Mouse (Mus musculus) kidney, embryonic 15.5 days (tissue): Measurements from ENCODE around the gene Zfand6. TPM values are rescaled to one million over a fixed set of nuclear protein-coding genes. Genes with fewer than 3 reads are reported as not detected.

Experiments
- ATAC-seq: fragments of 200-750 bp; cut with Nextera tagmentation; replicated peaks from 2 replicates; pipeline ENCODE4 v1.8.0; 2017; ENCODE audit warnings: moderate TSS enrichment; ENCODE audit not compliant: low FRiP score
- H3K27ac ChIP-seq: fragments of 300-500 bp; sonication (generic); 2 replicates; pipeline ENCODE4 v1.5.1; 2015; ENCODE audit warnings: mild to moderate bottlenecking, inconsistent platforms
- H3K27me3 ChIP-seq: fragments of 300-500 bp; sonication (generic); 2 replicates; pipeline ENCODE4 v1.6.1; 2015; ENCODE audit warnings: inconsistent platforms
- H3K36me3 ChIP-seq: fragments of 300-500 bp; sonication (generic); 2 replicates; pipeline ENCODE4 v1.6.1; 2015; ENCODE audit warnings: inconsistent platforms
- H3K4me1 ChIP-seq: fragments of 300-500 bp; sonication (generic); 2 replicates; pipeline ENCODE4 v1.6.1; 2015; ENCODE audit warnings: inconsistent platforms
- H3K4me2 ChIP-seq: fragments of 300-500 bp; sonication (generic); 2 replicates; pipeline ENCODE4 v1.6.1; 2015; ENCODE audit warnings: moderate library complexity, mild to moderate bottlenecking, inconsistent platforms
- H3K4me3 ChIP-seq: fragments of 300-500 bp; sonication (generic); replicated peaks from 2 replicates; pipeline ENCODE4 v1.5.1; 2015; ENCODE audit warnings: mild to moderate bottlenecking, inconsistent platforms
- H3K9ac ChIP-seq: fragments of 300-500 bp; sonication (generic); 2 replicates; pipeline ENCODE4 v1.6.1; 2015; ENCODE audit warnings: mild to moderate bottlenecking, inconsistent platforms
- H3K9me3 ChIP-seq: fragments of 300-500 bp; sonication (generic); replicated peaks from 2 replicates; pipeline ENCODE4 v1.6.1; 2016; ENCODE audit warnings: inconsistent platforms
- WGBS: fragments of 180-500 bp; shearing (Covaris S2); methylation state at CpG from one replicate; pipeline ENCODE4 v1.1.7; 2015; ENCODE audit warnings: mixed read lengths; 5-methylcytosine and 5-hydroxymethylcytosine counted together
- polyA plus RNA-seq: library from polyadenylated mRNA; unstranded; fragments of >200 nt; fragmentation: Nextera tagmentation; extraction: Ambion mirVana; gene quantifications from 2 replicates; pipeline ENCODE4 v1.2.1, GENCODE M21; 2015

Gene Zfand6
- polyA plus RNA-seq, 1 experiment from 2014 or later, result 169 TPM

- H3K9ac ChIP-seq, result no peak overlapping the region
- peaks cover 4% of the 10 kb centered on the region; the same call in 1 of the 2 replicates for H3K36me3 ChIP-seq
- no peak overlapping the region for H3K27ac ChIP-seq
- no peak overlapping the region for H3K4me2 ChIP-seq
- WGBS, result 83% methylated on average over 1 of the region's 1 CpGs
- no peaks in the 10 kb centered on the region for H3K27me3 ChIP-seq
- no peak overlapping the region for H3K4me3 ChIP-seq
- peaks cover 9% of the 10 kb centered on the region; the same call in 1 of the 2 replicates for H3K4me1 ChIP-seq
- no peaks in the 10 kb centered on the region for H3K9me3 ChIP-seq
- ATAC-seq, result no peak
These were observed 43.5 kb downstream of the Zfand6 start for GRCm38 (mm10) chr7:84646256-84646655.

- peaks cover 9% of the 10 kb centered on the region; the same call in 1 of the 2 replicates for H3K4me1 ChIP-seq
- no peak overlapping the region for H3K9ac ChIP-seq
- H3K36me3 ChIP-seq, result peaks cover 4% of the 10 kb centered on the region; the same call in 1 of the 2 replicates
- no peak overlapping the region for H3K4me3 ChIP-seq
- H3K9me3 ChIP-seq, result no peaks in the 10 kb centered on the region
- WGBS, result 91% methylated on average over 6 of the region's 6 CpGs
- H3K27me3 ChIP-seq, result no peaks in the 10 kb centered on the region
- H3K4me2 ChIP-seq, result no peak overlapping the region
- H3K27ac ChIP-seq, result 0 out of 2 replicates have a peak overlapping the region, but pooled peaks have one; percentile 27
- no peak for ATAC-seq
These were observed 46.3 kb downstream of the Zfand6 start for GRCm38 (mm10) chr7:84643270-84643998.

- 50% methylated on average over 6 of the region's 6 CpGs for WGBS
- H3K9ac ChIP-seq, result no peak overlapping the region
- ATAC-seq, result peak; percentile 86
These were observed 47.4 kb downstream of the Zfand6 start for GRCm38 (mm10) chr7:84642159-84642928.

GRCm38 (mm10) chr7:84636939-84637338 is 52.8 kb downstream of the Zfand6 start:
- no peaks in the 10 kb centered on the region for H3K4me1 ChIP-seq
- no peak for ATAC-seq
- no peak overlapping the region for H3K4me3 ChIP-seq
- no peak overlapping the region for H3K4me2 ChIP-seq
- no peaks in the 10 kb centered on the region for H3K27me3 ChIP-seq
- H3K36me3 ChIP-seq, result peaks cover 22% of the 10 kb centered on the region
- no peak overlapping the region for H3K27ac ChIP-seq
- H3K9ac ChIP-seq, result no peak overlapping the region
- H3K9me3 ChIP-seq, result no peaks in the 10 kb centered on the region

More at GRCm38 (mm10) chr7:84642159-84642928, 47.4 kb downstream of the Zfand6 start:
- H3K27me3 ChIP-seq, result no peaks in the 10 kb centered on the region
- H3K27ac ChIP-seq, result peak overlapping the region; percentile 27; the same call in 1 of the 2 replicates
- H3K4me1 ChIP-seq, result peaks cover 9% of the 10 kb centered on the region; the same call in 1 of the 2 replicates
- no peak overlapping the region for H3K4me3 ChIP-seq
- H3K4me2 ChIP-seq, result no peak overlapping the region
- H3K36me3 ChIP-seq, result no peaks in the 10 kb centered on the region
- H3K9me3 ChIP-seq, result no peaks in the 10 kb centered on the region

GRCm38 (mm10) chr7:84631878-84632277 is 57.9 kb downstream of the Zfand6 start:
- Histone ChIP-seq H3K9me3 (no peaks in the 10 kb centered on the region), H3K4me1 (no peaks in the 10 kb centered on the region), H3K36me3 (peaks cover 44% of the 10 kb centered on the region), H3K4me3 (no peak overlapping the region), H3K9ac (no peak overlapping the region), H3K27ac (no peak overlapping the region), H3K4me2 (no peak overlapping the region), H3K27me3 (no peaks in the 10 kb centered on the region)
- WGBS, result 95% methylated on average over 3 of the region's 3 CpGs
- ATAC-seq, result no peak; the same call in 1 of the 2 replicates

- no peak overlapping the region for H3K4me3 ChIP-seq
- no peak overlapping the region for H3K4me2 ChIP-seq
- no peaks in the 10 kb centered on the region for H3K4me1 ChIP-seq
- H3K36me3 ChIP-seq, result peaks cover 38% of the 10 kb centered on the region
- 96% methylated on average over 4 of the region's 4 CpGs for WGBS
- H3K9me3 ChIP-seq, result no peaks in the 10 kb centered on the region
- no peak overlapping the region for H3K9ac ChIP-seq
- no peak overlapping the region for H3K27ac ChIP-seq
- ATAC-seq, result no peak
- no peaks in the 10 kb centered on the region for H3K27me3 ChIP-seq
These were observed 66.0 kb downstream of the Zfand6 start for GRCm38 (mm10) chr7:84623718-84624117.

GRCm38 (mm10) chr7:84620956-84621355 is 68.8 kb downstream of the Zfand6 start:
- H3K4me1 ChIP-seq, result no peaks in the 10 kb centered on the region
- no peak overlapping the region for H3K4me2 ChIP-seq
- H3K9ac ChIP-seq, result no peak overlapping the region
- no peak overlapping the region for H3K4me3 ChIP-seq
- 95% methylated on average over 3 of the region's 3 CpGs for WGBS
- H3K27me3 ChIP-seq, result no peaks in the 10 kb centered on the region
- no peak overlapping the region for H3K27ac ChIP-seq
- no peak for ATAC-seq
- peaks cover 57% of the 10 kb centered on the region for H3K36me3 ChIP-seq
- no peaks in the 10 kb centered on the region for H3K9me3 ChIP-seq

GRCm38 (mm10) chr7:84618951-84619350 is 70.8 kb downstream of the Zfand6 start:
- H3K36me3 ChIP-seq, result peaks cover 49% of the 10 kb centered on the region
- 94% methylated on average over 2 of the region's 2 CpGs for whole genome bisulfite sequencing
- H3K4me2 ChIP-seq, result no peak overlapping the region
- no peaks in the 10 kb centered on the region for H3K4me1 ChIP-seq
- no peak for ATAC-seq
- H3K4me3 ChIP-seq, result no peak overlapping the region
- H3K27ac ChIP-seq, result no peak overlapping the region
- no peaks in the 10 kb centered on the region for H3K27me3 ChIP-seq
- no peak overlapping the region for H3K9ac ChIP-seq
- no peaks in the 10 kb centered on the region for H3K9me3 ChIP-seq

GRCm38 (mm10) chr7:84612445-84612844 is 77.3 kb downstream of the Zfand6 start:
- Histone ChIP-seq H3K4me1 (no peaks in the 10 kb centered on the region), H3K27ac (no peak overlapping the region), H3K4me2 (no peak overlapping the region), H3K9ac (no peak overlapping the region), H3K4me3 (no peak overlapping the region), H3K9me3 (no peaks in the 10 kb centered on the region), H3K27me3 (no peaks in the 10 kb centered on the region), H3K36me3 (peaks cover 21% of the 10 kb centered on the region)
- ATAC-seq, result no peak
- 84% methylated on average over 4 of the region's 4 CpGs for WGBS

GRCm38 (mm10) chr7:84611609-84612008 is 78.2 kb downstream of the Zfand6 start:
- H3K4me1 ChIP-seq, result peaks cover under 1% of the 10 kb centered on the region; the same call in 1 of the 2 replicates
- 93% methylated on average over 1 of the region's 1 CpGs for WGBS
- no peak overlapping the region for H3K4me2 ChIP-seq
- no peaks in the 10 kb centered on the region for H3K27me3 ChIP-seq
- peaks cover 14% of the 10 kb centered on the region for H3K36me3 ChIP-seq
- no peak overlapping the region for H3K9ac ChIP-seq
- ATAC-seq, result no peak
- no peaks in the 10 kb centered on the region for H3K9me3 ChIP-seq
- H3K4me3 ChIP-seq, result no peak overlapping the region
- H3K27ac ChIP-seq, result no peak overlapping the region

GRCm38 (mm10) chr7:84606293-84606749 is 83.4 kb downstream of the Zfand6 start, which contains the start of gene Fah:
TSS of gene Fah (minus strand) at chr7:84606722.
- Histone ChIP-seq H3K9ac (peak within 1 kb of the TSS; percentile 45), H3K36me3 (no peaks in the 10 kb centered on the region), H3K9me3 (no peaks in the 10 kb centered on the region), H3K4me3 (peak within 1 kb of the TSS; percentile 64), H3K4me2 (peak within 1 kb of the TSS; percentile 96), H3K27me3 (no peaks in the 10 kb centered on the region), H3K4me1 (peaks cover 20% of the 10 kb centered on the region), H3K27ac (no peak within 1 kb of the TSS)
- WGBS, result under 1% methylated on average over 7 of the region's 10 CpGs
- ATAC-seq, result peak; percentile 62

- Histone ChIP-seq H3K27me3 (no peaks in the 10 kb centered on the region), H3K36me3 (no peaks in the 10 kb centered on the region), H3K9me3 (no peaks in the 10 kb centered on the region), H3K9ac (peak overlapping the region; percentile 45), H3K27ac (no peak overlapping the region), H3K4me1 (peaks cover 20% of the 10 kb centered on the region), H3K4me3 (peak overlapping the region; percentile 64), H3K4me2 (peak overlapping the region; percentile 96)
- under 1% methylated on average over 35 of the region's 36 CpGs for WGBS
- ATAC-seq, result peak; percentile 92
These were observed 84.0 kb downstream of the Zfand6 start for GRCm38 (mm10) chr7:84605704-84606292.
